8 mouse cellular contexts compared by ENCODE assay signal in genomic region chr4:57798286-57799018, GRCm38 (mm10).
A peak's percentile ranks its signal among the peaks of the same experiment; 100 is the strongest.
DNase-seq lines count a peak whose midpoint lies in the region; ATAC-seq lines count a peak whose summit lies in the region.

No protein-coding gene starts in this region.

- peaks cover 14% of the 10 kb centered on the region for H3K4me1 ChIP-seq in kidney, embryonic 15.5 days
- H3K4me1 ChIP-seq in heart, embryonic 16.5 days (ENCODE audit: control insufficient read depth, insufficient read depth, low read length) = peaks cover 48% of the 10 kb centered on the region

- no peaks in the 10 kb centered on the region for H3K9me3 ChIP-seq in kidney, embryonic 15.5 days (replicated peaks)
- no peaks in the 10 kb centered on the region for H3K9me3 ChIP-seq in heart, embryonic 16.5 days (replicated peaks; ENCODE audit: control insufficient read depth, low read length)

- intact Hi-C loops in left cerebral cortex, postnatal 10 days (cut with DNase I) = no loop called here

- DNase-seq in kidney, adult 9 months = no peak
- DNase-seq in T-cell, adult 2 months (ENCODE audit: low spot score) = peak; percentile 8
- DNase-seq in left cerebral cortex, postnatal 10 days (ENCODE audit: extremely low spot score in 1 of 2, low spot score in 2 of 2) = no peak
- no peak for DNase-seq in left cerebral cortex, adult 11 months (ENCODE audit: low spot score)
- no peak for DNase-seq in thymus, postnatal 36 days

- ATAC-seq in kidney, embryonic 15.5 days (replicated peaks; ENCODE audit: low FRiP score) = no peak
- peak; percentile 61 for ATAC-seq in heart, embryonic 16.5 days (replicated peaks; ENCODE audit: extremely low read depth, insufficient read depth, low FRiP score)
- ATAC-seq in megakaryocyte progenitor cell, adult 5-6 weeks (replicated peaks; ENCODE audit: poor library complexity) = peak; percentile 65

- H3K36me3 ChIP-seq in kidney, embryonic 15.5 days = no peaks in the 10 kb centered on the region
- H3K36me3 ChIP-seq in heart, embryonic 16.5 days (ENCODE audit: control insufficient read depth, insufficient read depth) = peaks cover 2% of the 10 kb centered on the region; the same call in 1 of the 2 replicates

- H3K9ac ChIP-seq in kidney, embryonic 15.5 days = no peak overlapping the region
- peak overlapping the region; percentile 47 for H3K9ac ChIP-seq in heart, embryonic 16.5 days (ENCODE audit: low read length)

- H3K4me3 ChIP-seq in kidney, embryonic 15.5 days (replicated peaks) = no peak overlapping the region
- H3K4me3 ChIP-seq in heart, embryonic 16.5 days (ENCODE audit: low read length) = no peak overlapping the region

- H3K27ac ChIP-seq in kidney, embryonic 15.5 days = peak overlapping the region; percentile 37; the same call in 1 of the 2 replicates
- H3K27ac ChIP-seq in heart, embryonic 16.5 days (ENCODE audit: low read length) = peak overlapping the region; percentile 81

- H3K27me3 ChIP-seq in kidney, embryonic 15.5 days = no peaks in the 10 kb centered on the region
- no peaks in the 10 kb centered on the region for H3K27me3 ChIP-seq in heart, embryonic 16.5 days (ENCODE audit: control insufficient read depth, insufficient read depth, low read length)

- no peak overlapping the region for H3K4me2 ChIP-seq in kidney, embryonic 15.5 days
- peak overlapping the region; percentile 21; the same call in 1 of the 2 replicates for H3K4me2 ChIP-seq in heart, embryonic 16.5 days (ENCODE audit: low read depth, low read length)

- WGBS in kidney, embryonic 15.5 days = 51% methylated on average over 10 of the region's 10 CpGs
- WGBS in heart, embryonic 16.5 days = 23% methylated on average over 10 of the region's 10 CpGs
